Mouse (Mus musculus) intestine, embryonic 14.5 days (tissue): Measurements from ENCODE around the gene H2-Ab1. TPM values are rescaled to one million over a fixed set of nuclear protein-coding genes. Genes with fewer than 3 reads are reported as not detected.

ENCODE experiments used
- ATAC-seq: fragments of 200-750 bp; cut with Nextera tagmentation; replicated peaks from 2 replicates; pipeline ENCODE4 v1.8.0; 2017; ENCODE audit warnings: low read depth, moderate number of reproducible peaks, moderate TSS enrichment, moderate library complexity; ENCODE audit not compliant: low FRiP score, low TSS enrichment
- DNase-seq: peaks from one replicate; pipeline ENCODE4 v3.0.0-alpha.2; 2018; ENCODE audit warnings: low spot score
- H3K27ac ChIP-seq: fragments of 300-500 bp; sonication (generic); 2 replicates; pipeline ENCODE4 v1.5.1; 2014; ENCODE audit warnings: low read depth, mild to moderate bottlenecking, control low read depth
- H3K27me3 ChIP-seq: fragments of 300-500 bp; sonication (generic); replicated peaks from 2 replicates; pipeline ENCODE4 v1.6.1; 2014; ENCODE audit warnings: low read length, control low read depth; ENCODE audit not compliant: control insufficient read depth, insufficient read depth
- H3K36me3 ChIP-seq: fragments of 300-500 bp; sonication (generic); 2 replicates; pipeline ENCODE4 v1.6.1; 2014; ENCODE audit warnings: low read length, control low read depth; ENCODE audit not compliant: control insufficient read depth, insufficient read depth
- H3K4me1 ChIP-seq: fragments of 300-500 bp; sonication (generic); replicated peaks from 2 replicates; pipeline ENCODE4 v1.6.1; 2014; ENCODE audit warnings: low read length, control low read depth, mixed read lengths; ENCODE audit not compliant: control insufficient read depth, insufficient read depth
- H3K4me2 ChIP-seq: fragments of 300-500 bp; sonication (generic); 2 replicates; pipeline ENCODE4 v1.6.1; 2014; ENCODE audit warnings: low read length
- H3K4me3 ChIP-seq: fragments of 300-500 bp; sonication (generic); 2 replicates; pipeline ENCODE4 v1.5.1; 2014; ENCODE audit warnings: low read depth, low read length, control low read depth, mixed read lengths
- H3K9ac ChIP-seq: fragments of 300-500 bp; sonication (generic); 2 replicates; pipeline ENCODE4 v1.6.1; 2014; ENCODE audit warnings: mild to moderate bottlenecking, low read length
- H3K9me3 ChIP-seq: fragments of 300-500 bp; sonication (generic); 2 replicates; pipeline ENCODE4 v1.6.1; 2016; ENCODE audit warnings: low read length, control low read depth; ENCODE audit not compliant: control insufficient read depth
- WGBS: fragments of 180-500 bp; shearing (Covaris S2); extraction: QIAGEN DNeasy Blood & Tissue Kit; methylation state at CpG from one replicate; pipeline ENCODE4 v1.1.7; 2014; 5-methylcytosine and 5-hydroxymethylcytosine counted together
- polyA plus RNA-seq: library from polyadenylated mRNA; unstranded; fragments of >200 nt; fragmentation: Nextera tagmentation; extraction: Ambion mirVana; gene quantifications from 2 replicates; pipeline ENCODE4 v1.2.1, GENCODE M21; 2014

H2-Ab1 gene
- polyA plus RNA-seq, 1 experiment from 2014 or later: 12.2 TPM

DNA sequence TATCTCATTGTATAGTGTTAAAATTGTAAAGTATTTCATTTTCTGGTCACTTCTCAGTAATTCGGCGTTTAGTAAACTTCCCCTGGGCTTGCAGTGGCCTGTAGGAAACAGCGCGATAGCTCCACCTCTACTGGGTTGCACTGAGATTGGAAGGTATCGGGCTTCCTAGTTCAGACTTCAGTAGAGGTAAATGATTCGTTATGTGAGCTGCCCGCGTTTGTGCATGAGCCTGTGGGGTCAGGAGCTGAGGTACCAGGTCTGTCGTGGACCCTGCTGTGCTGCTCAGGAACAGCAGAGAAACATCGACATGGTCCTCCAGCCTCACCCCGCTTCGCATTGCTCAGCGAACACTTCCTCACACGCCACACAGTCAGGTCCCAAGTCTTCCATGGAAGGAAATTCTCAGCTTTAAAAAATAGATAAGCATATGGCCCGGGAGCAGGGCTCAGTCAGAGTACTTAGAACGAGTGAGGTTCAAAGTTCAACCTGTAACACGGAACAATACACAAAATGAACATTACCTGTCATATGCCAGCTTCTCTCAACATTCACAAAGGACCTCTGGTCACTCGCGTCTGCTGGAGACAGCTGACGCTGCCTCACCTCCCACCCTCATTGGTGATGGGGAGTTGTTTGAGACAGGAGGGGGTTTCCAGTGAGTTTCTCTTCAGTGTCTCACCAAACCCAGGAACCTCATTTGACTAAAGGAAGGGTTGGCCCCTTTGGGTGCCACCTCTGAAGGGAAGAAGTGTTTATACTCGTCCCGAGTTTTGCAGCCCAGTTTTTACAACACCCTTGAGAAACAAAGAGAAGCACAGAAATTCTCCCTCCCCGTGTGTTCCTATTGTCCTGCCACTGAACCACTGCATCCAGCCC is 43.4 kb downstream of the H2-Ab1 start:
- Histone ChIP-seq H3K9me3 (no peaks in the 10 kb centered on the region), H3K4me1 (no peaks in the 10 kb centered on the region), H3K27ac (no peak overlapping the region), H3K4me2 (no peak overlapping the region), H3K9ac (no peak overlapping the region), H3K27me3 (no peaks in the 10 kb centered on the region), H3K4me3 (no peak overlapping the region), H3K36me3 (no peaks in the 10 kb centered on the region)
- ATAC-seq (no peak), DNase-seq (no peak)
- 74% methylated on average over 23 of the region's 23 CpGs for WGBS

DNA sequence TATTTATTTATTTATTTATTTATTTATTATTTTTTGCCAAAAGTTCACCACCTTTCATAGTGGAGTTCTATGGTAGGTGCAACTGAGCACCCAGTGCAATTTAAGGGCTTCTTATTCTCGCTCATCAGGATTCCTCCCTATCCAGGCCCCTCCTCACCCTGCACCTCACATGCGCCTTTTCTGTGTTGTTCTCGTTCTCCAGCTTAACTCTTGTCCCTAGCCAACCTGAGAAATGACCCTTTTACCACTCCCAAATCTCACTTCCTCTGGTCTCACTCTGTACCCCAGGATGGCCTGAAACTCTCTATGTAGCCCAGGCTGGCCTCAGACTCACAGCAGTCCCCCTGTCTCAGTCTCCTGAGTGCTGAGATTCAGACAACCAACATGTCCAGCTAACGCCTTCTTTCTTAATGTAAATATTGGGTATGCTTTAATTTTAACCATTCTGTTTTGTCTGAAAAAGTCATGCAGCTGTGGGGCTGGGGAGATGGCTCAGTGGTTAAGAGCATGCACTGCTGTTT is 44.2 kb downstream of the H2-Ab1 start:
- Histone ChIP-seq H3K4me2 (no peak overlapping the region), H3K9ac (no peak overlapping the region), H3K27me3 (no peaks in the 10 kb centered on the region), H3K9me3 (no peaks in the 10 kb centered on the region), H3K27ac (no peak overlapping the region), H3K4me3 (no peak overlapping the region), H3K4me1 (no peaks in the 10 kb centered on the region), H3K36me3 (no peaks in the 10 kb centered on the region)
- 84% methylated on average over 4 of the region's 4 CpGs for WGBS
- no peak for DNase-seq
- ATAC-seq: no peak

DNA sequence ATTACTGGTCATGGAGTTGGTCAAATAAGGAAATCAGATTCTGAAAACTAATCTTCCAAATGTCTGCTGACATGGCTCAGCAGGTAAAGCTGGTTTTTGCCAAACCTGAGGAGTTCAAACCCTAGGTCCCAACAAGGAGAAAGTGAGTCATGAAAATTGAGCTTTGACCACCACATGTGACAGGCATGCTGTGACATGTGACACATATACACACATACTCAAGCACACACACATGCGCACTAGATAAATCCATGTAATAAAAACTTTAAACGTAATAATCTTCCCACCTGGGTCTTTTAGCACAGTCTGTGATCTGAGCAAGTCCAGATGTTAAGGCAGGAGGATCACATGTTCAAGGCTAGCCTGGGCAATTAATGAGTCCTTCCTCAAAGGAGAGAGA is 46.3 kb downstream of the H2-Ab1 start:
- WGBS: 84% methylated on average over 2 of the region's 2 CpGs
- Histone ChIP-seq H3K27ac (no peak overlapping the region), H3K4me3 (no peak overlapping the region), H3K36me3 (no peaks in the 10 kb centered on the region), H3K4me1 (no peaks in the 10 kb centered on the region), H3K4me2 (no peak overlapping the region), H3K9me3 (no peaks in the 10 kb centered on the region), H3K9ac (no peak overlapping the region), H3K27me3 (no peaks in the 10 kb centered on the region)
- DNase-seq (no peak), ATAC-seq (no peak)

DNA sequence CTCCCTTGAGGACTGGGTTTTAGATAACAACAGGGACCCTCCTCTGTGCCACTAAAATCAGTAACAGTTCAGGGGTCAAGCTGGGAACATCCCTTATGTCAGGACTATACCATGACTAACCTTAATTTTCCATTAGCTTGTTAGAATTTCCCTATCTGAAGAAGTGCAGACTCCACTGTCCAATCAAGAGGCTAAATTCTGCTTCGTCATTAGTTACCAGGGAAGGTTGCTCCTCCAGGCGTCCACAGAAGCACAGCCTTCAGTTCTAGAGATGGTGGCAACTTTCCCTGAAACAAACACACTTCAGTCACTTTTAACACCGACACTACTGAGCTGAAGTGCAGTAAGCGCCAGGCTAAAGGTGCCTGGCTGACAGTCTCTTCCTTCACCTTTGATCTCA is 47.3 kb downstream of the H2-Ab1 start:
- Histone ChIP-seq H3K4me1 (no peaks in the 10 kb centered on the region), H3K9me3 (no peaks in the 10 kb centered on the region), H3K36me3 (no peaks in the 10 kb centered on the region), H3K4me2 (no peak overlapping the region), H3K27me3 (0 out of 2 replicates have a peak, but pooled peaks cover 2% of the 10 kb centered on the region), H3K4me3 (no peak overlapping the region), H3K9ac (no peak overlapping the region), H3K27ac (no peak overlapping the region)
- ATAC-seq (no peak), DNase-seq (peak; percentile 62)
- WGBS: 8% methylated on average over 4 of the region's 4 CpGs

DNA sequence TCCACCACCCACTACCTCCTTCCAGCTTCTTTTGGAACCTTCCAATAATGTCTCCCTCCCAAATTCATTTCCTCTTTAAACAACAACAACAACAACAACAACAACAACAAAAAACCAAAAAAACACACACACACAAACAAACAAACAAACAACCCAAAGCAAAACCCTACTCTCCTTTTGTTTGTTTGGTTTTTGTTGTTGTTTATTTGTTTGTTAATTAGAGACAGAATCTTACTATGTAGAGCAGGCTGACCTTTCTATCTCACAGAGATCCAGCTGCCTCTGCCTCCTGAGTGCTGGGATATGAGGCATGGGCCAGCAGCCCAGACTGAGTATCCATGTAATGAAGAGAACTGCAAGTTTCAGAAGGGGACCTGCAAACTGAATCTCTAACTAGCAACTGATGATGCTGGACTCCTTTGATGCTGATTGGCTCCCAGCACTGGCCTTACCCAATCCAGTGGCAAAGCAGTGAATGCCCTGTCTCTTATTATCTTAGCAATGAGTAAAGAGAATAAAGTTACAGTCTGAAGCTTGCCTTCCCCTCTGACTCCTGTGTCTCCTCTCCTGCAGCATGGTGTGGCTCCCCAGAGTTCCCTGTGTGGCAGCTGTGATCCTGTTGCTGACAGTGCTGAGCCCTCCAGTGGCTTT is 48.0 kb downstream of the H2-Ab1 start, which contains the start of gene H2-Eb1:
H2-Eb1 (plus strand) TSS at position 488 of the 651 bp plus-strand sequence.
- ATAC-seq (peak; percentile 71), DNase-seq (peak; percentile 86)
- no peaks in the 10 kb centered on the region for H3K4me1 ChIP-seq
- 0 out of 2 replicates have a peak, but pooled peaks cover 2% of the 10 kb centered on the region for H3K27me3 ChIP-seq
- H3K9ac ChIP-seq: no peak within 1 kb of the TSS
- H3K9me3 ChIP-seq: no peaks in the 10 kb centered on the region
- no peak within 1 kb of the TSS for H3K27ac ChIP-seq
- no peak within 1 kb of the TSS for H3K4me3 ChIP-seq
- no peaks in the 10 kb centered on the region for H3K36me3 ChIP-seq
- H3K4me2 ChIP-seq: no peak within 1 kb of the TSS

GRCm38 (mm10) chr17:34306407-34306806 is 48.9 kb downstream of the H2-Ab1 start:
- no peaks in the 10 kb centered on the region for H3K9me3 ChIP-seq
- H3K4me1 ChIP-seq: no peaks in the 10 kb centered on the region
- H3K9ac ChIP-seq: no peak overlapping the region
- no peaks in the 10 kb centered on the region for H3K36me3 ChIP-seq
- DNase-seq (no peak), ATAC-seq (no peak)
- no peak overlapping the region for H3K4me3 ChIP-seq
- 82% methylated on average over 2 of the region's 2 CpGs for WGBS
- H3K27me3 ChIP-seq: 0 out of 2 replicates have a peak, but pooled peaks cover 2% of the 10 kb centered on the region
- H3K4me2 ChIP-seq: no peak overlapping the region
- H3K27ac ChIP-seq: no peak overlapping the region

DNA sequence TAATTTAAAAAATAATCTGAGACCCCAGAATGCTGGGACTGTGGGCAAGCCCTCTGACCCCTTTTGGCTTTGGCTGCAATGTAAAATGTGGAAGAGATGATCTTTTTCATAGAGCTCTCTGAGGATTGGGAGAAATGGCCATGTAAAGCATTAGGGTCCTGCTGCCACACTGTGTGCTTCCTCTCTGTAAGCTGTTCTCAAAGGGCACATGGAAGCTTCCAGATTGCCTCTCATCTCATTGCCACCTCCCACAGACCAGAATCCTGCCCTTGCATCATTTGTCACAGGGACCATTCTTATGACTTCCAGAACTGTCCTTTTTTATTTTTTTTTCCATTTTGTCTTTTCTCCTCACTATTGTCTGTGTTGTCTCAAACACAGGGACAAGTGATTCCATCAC is 49.7 kb downstream of the H2-Ab1 start:
- no peaks in the 10 kb centered on the region for H3K4me1 ChIP-seq
- H3K27me3 ChIP-seq: 0 out of 2 replicates have a peak, but pooled peaks cover 2% of the 10 kb centered on the region
- DNase-seq: no peak

DNA sequence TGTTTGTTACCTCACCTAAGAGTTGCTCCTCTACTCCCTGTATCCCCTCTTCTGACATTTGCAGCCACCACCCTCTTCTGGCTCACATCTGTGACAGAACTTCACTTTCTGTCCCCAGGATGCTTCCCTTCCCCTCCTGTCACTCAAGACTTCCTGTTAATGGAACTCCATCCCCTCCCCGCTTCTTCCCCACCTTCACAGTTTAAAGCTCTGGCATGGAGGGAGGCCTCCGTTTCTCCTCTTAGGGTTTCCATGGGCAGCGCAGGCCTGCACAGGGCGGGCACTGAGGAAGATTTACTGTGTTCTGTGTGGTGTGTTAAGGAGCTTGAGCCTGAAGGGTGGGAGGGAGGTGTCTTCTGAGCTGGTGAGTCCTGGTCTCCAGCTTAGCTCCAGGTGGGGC is 50.7 kb downstream of the H2-Ab1 start:
- no peak overlapping the region for H3K27ac ChIP-seq
- no peak overlapping the region for H3K4me3 ChIP-seq
- ATAC-seq: no peak
- WGBS: 72% methylated on average over 4 of the region's 4 CpGs
- DNase-seq: no peak
- H3K9ac ChIP-seq: no peak overlapping the region
- H3K9me3 ChIP-seq: no peaks in the 10 kb centered on the region
- no peaks in the 10 kb centered on the region for H3K4me1 ChIP-seq
- 0 out of 2 replicates have a peak, but pooled peaks cover 2% of the 10 kb centered on the region for H3K27me3 ChIP-seq
- H3K4me2 ChIP-seq: no peak overlapping the region
- H3K36me3 ChIP-seq: no peaks in the 10 kb centered on the region

More for the DNA sequence above, 49.7 kb downstream of the H2-Ab1 start:
- H3K9me3 ChIP-seq: no peaks in the 10 kb centered on the region
- no peaks in the 10 kb centered on the region for H3K36me3 ChIP-seq
- H3K27ac ChIP-seq: no peak overlapping the region
- no peak for ATAC-seq
- no peak overlapping the region for H3K4me2 ChIP-seq
- H3K4me3 ChIP-seq: no peak overlapping the region
- H3K9ac ChIP-seq: no peak overlapping the region
